Mouse (Mus musculus) embryonic facial prominence, embryonic 14.5 days (tissue): ENCODE measurements around the gene Cul9. TPM values are rescaled to one million over a fixed set of nuclear protein-coding genes. Genes with fewer than 3 reads are reported as not detected.
A peak's percentile ranks its signal among the peaks of the same experiment; 100 is the strongest.

Source experiments
- ATAC-seq: fragments of 200-750 bp; cut with Nextera tagmentation; 2 replicates; pipeline ENCODE4 v1.8.0; 2017; ENCODE audit warnings: low read depth, moderate number of reproducible peaks, moderate TSS enrichment
- DNase-seq: peaks from one replicate; pipeline ENCODE4 v3.0.0-alpha.2; 2015; ENCODE audit warnings: low spot score
- H3K27ac ChIP-seq: fragments of 300-500 bp; sonication (generic); replicated peaks from 2 replicates; pipeline ENCODE4 v1.5.1; 2014; ENCODE audit warnings: low read depth, mild to moderate bottlenecking, low read length, moderate library complexity
- H3K27me3 ChIP-seq: fragments of 300-500 bp; sonication (generic); replicated peaks from 2 replicates; pipeline ENCODE4 v1.6.1; 2014; ENCODE audit warnings: low read length; ENCODE audit not compliant: control insufficient read depth, insufficient read depth
- H3K36me3 ChIP-seq: fragments of 300-500 bp; sonication (generic); 2 replicates; pipeline ENCODE4 v1.6.1; 2014; ENCODE audit warnings: low read length, mixed read lengths; ENCODE audit not compliant: control insufficient read depth, insufficient read depth
- H3K4me1 ChIP-seq: fragments of 300-500 bp; sonication (generic); 2 replicates; pipeline ENCODE4 v1.6.1; 2014; ENCODE audit warnings: antibody characterized with exemption, low read length; ENCODE audit not compliant: control insufficient read depth, insufficient read depth
- H3K4me2 ChIP-seq: fragments of 300-500 bp; sonication (generic); 2 replicates; pipeline ENCODE4 v1.6.1; 2014; ENCODE audit warnings: low read depth, mild to moderate bottlenecking, low read length, moderate library complexity, mixed read lengths
- H3K4me3 ChIP-seq: fragments of 300-500 bp; sonication (generic); 2 replicates; pipeline ENCODE4 v1.5.1; 2014; ENCODE audit warnings: low read depth, mild to moderate bottlenecking, low read length
- H3K9ac ChIP-seq: fragments of 300-500 bp; sonication (generic); 2 replicates; pipeline ENCODE4 v1.6.1; 2014; ENCODE audit warnings: low read depth, mild to moderate bottlenecking, low read length, moderate library complexity, mixed read lengths
- H3K9me3 ChIP-seq: fragments of 300-500 bp; sonication (generic); 2 replicates; pipeline ENCODE4 v1.6.1; 2016; ENCODE audit warnings: low read length; ENCODE audit not compliant: control insufficient read depth
- WGBS: fragments of 180-500 bp; shearing (Covaris S2); extraction: QIAGEN DNeasy Blood & Tissue Kit; methylation state at CpG from one replicate; pipeline ENCODE4 v1.1.7; 2014; 5-methylcytosine and 5-hydroxymethylcytosine counted together
- polyA plus RNA-seq: library from polyadenylated mRNA; unstranded; fragments of >200 nt; fragmentation: Nextera tagmentation; extraction: Ambion mirVana; gene quantifications from 2 replicates; pipeline ENCODE4 v1.2.1, GENCODE M21; 2014

Cul9 gene
- polyA plus RNA-seq, 1 experiment from 2014 or later: 5.5 TPM

- DNase-seq: no peak
- peak overlapping the region; percentile 54 for H3K9ac ChIP-seq
- WGBS: 0% methylated on average over 24 of the region's 32 CpGs
- ATAC-seq: no peak
- H3K27me3 ChIP-seq: peaks cover 58% of the 10 kb centered on the region
- no peak overlapping the region for H3K27ac ChIP-seq
- no peaks in the 10 kb centered on the region for H3K9me3 ChIP-seq
- peak overlapping the region; percentile 35 for H3K4me3 ChIP-seq
- H3K36me3 ChIP-seq: no peaks in the 10 kb centered on the region
- peak overlapping the region; percentile 58 for H3K4me2 ChIP-seq
- H3K4me1 ChIP-seq: peaks cover 1% of the 10 kb centered on the region; the same call in 1 of the 2 replicates
Measured at GRCm38 (mm10) chr17:46460673-46461072, 85.5 kb downstream of the Cul9 start.

- Histone ChIP-seq H3K36me3 (no peaks in the 10 kb centered on the region), H3K4me3 (no peak overlapping the region), H3K4me2 (no peak overlapping the region), H3K4me1 (peaks cover 10% of the 10 kb centered on the region; the same call in 1 of the 2 replicates), H3K9ac (no peak overlapping the region), H3K9me3 (no peaks in the 10 kb centered on the region), H3K27ac (no peak overlapping the region), H3K27me3 (peaks cover 75% of the 10 kb centered on the region)
- ATAC-seq (no peak), DNase-seq (no peak)
- WGBS: 17% methylated on average over 3 of the region's 3 CpGs
Measured at GRCm38 (mm10) chr17:46458439-46458838, 87.7 kb downstream of the Cul9 start.

DNA sequence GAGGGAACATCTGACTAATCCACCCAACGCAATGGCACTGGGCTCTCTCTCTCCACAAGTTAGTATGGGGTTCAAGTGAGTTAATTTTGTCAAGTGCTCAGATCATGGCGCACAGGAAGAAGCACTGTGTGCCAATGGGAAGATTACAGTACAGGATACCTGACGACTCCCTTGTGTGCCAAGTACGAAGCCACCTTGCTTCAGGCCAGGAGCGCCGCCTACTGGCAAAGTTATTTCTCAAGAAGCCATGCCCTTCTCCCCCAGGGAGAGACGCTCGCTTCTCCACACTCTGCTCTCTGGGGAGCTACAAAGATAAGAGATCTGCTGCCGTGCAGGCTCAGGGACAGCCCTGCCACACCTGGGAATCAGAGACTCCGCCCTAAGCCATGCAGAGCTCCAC is 88.4 kb downstream of the Cul9 start:
- H3K4me2 ChIP-seq: no peak overlapping the region
- ATAC-seq: no peak; the same call in 1 of the 2 replicates
- H3K4me1 ChIP-seq: peaks cover 10% of the 10 kb centered on the region; the same call in 1 of the 2 replicates
- H3K36me3 ChIP-seq: no peaks in the 10 kb centered on the region
- H3K27ac ChIP-seq: no peak overlapping the region
- H3K4me3 ChIP-seq: no peak overlapping the region
- H3K27me3 ChIP-seq: peaks cover 81% of the 10 kb centered on the region
- no peak overlapping the region for H3K9ac ChIP-seq
- no peaks in the 10 kb centered on the region for H3K9me3 ChIP-seq
- DNase-seq: peak; percentile 58
- 14% methylated on average over 10 of the region's 10 CpGs for WGBS

DNA sequence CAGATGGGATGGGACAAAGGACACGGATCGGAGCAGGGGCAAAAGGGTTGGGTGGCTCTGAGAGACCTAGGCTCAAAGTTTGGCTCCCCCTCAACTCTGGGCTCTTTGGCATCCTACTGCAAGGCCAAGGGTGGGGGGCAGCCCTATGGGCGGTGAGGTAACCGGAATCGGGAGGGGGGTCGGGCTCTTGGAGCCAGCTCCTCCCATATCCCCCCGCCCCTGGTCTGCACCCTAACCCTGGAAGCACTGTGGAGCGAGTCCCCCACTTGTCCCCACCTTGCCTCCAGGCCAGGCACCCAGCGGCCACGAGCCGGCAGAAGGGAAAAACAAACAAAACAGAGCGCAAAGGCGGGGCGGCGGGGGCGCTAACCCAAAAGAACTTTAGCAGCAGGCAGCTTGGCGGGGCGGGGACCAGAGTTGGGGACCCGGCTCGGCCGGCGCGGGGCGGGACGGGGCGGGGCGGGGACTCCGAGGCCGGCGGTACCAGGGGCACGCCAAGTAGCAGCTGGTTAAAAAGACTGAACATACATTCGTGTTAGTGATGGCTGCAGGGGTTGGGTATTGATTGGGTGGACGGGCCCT is 91.0 kb downstream of the Cul9 start:
- Histone ChIP-seq H3K9me3 (peaks cover 2% of the 10 kb centered on the region; the same call in 1 of the 2 replicates), H3K27me3 (peaks cover 67% of the 10 kb centered on the region), H3K4me2 (peak overlapping the region; percentile 62), H3K4me3 (peak overlapping the region; percentile 47), H3K27ac (no peak overlapping the region), H3K4me1 (peaks cover 10% of the 10 kb centered on the region; the same call in 1 of the 2 replicates), H3K36me3 (no peaks in the 10 kb centered on the region), H3K9ac (peak overlapping the region; percentile 52)
- under 1% methylated on average over 21 of the region's 33 CpGs for WGBS
- peak; percentile 32; the same call in 1 of the 2 replicates for ATAC-seq
- peak; percentile 54 for DNase-seq

GRCm38 (mm10) chr17:46454539-46454938 is 91.6 kb downstream of the Cul9 start:
- Histone ChIP-seq H3K9ac (peak overlapping the region; percentile 52; the same call in 1 of the 2 replicates), H3K36me3 (no peaks in the 10 kb centered on the region), H3K27me3 (peaks cover 60% of the 10 kb centered on the region), H3K4me2 (peak overlapping the region; percentile 62), H3K9me3 (peaks cover 2% of the 10 kb centered on the region; the same call in 1 of the 2 replicates), H3K27ac (no peak overlapping the region), H3K4me1 (peaks cover 10% of the 10 kb centered on the region; the same call in 1 of the 2 replicates), H3K4me3 (peak overlapping the region; percentile 47)
- DNase-seq: no peak
- WGBS: under 1% methylated on average over 9 of the region's 9 CpGs
- no peak for ATAC-seq

DNA sequence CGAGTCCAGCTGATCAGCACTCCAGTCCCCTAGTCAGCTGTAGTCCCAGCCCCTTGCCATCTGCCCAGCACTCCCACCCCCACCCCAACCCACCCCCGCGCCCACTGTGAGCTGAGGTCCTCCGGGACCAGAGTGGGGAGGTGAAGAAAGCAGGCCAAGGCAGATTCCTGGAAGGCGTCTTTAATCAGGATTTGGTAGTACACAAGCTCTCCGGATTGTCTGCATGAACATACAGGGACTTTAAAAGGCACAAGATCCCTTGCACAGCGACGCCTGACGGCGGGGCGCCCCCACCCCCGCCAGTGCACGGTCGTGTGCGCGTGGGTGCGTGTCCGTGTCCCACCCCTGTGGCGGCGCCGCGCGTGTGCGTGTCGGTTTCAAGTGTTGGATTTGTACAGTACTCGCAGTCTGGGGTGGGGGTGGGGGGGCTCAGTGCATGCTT is 92.2 kb downstream of the Cul9 start:
- Histone ChIP-seq H3K27me3 (peaks cover 55% of the 10 kb centered on the region), H3K9ac (0 out of 2 replicates have a peak overlapping the region, but pooled peaks have one; percentile 10), H3K4me2 (peak overlapping the region; percentile 62), H3K9me3 (peaks cover 2% of the 10 kb centered on the region; the same call in 1 of the 2 replicates), H3K4me1 (peaks cover 10% of the 10 kb centered on the region; the same call in 1 of the 2 replicates), H3K4me3 (peak overlapping the region; percentile 47), H3K27ac (no peak overlapping the region), H3K36me3 (no peaks in the 10 kb centered on the region)
- WGBS: 1% methylated on average over 26 of the region's 26 CpGs
- peak; percentile 27 for DNase-seq
- ATAC-seq: peak; percentile 10; the same call in 1 of the 2 replicates

- ATAC-seq: no peak
- H3K4me3 ChIP-seq: no peak overlapping the region; the same call in 1 of the 2 replicates
- no peak overlapping the region for H3K27ac ChIP-seq
- H3K4me1 ChIP-seq: peaks cover 10% of the 10 kb centered on the region; the same call in 1 of the 2 replicates
- peaks cover 49% of the 10 kb centered on the region for H3K27me3 ChIP-seq
- peak overlapping the region; percentile 62 for H3K4me2 ChIP-seq
- no peak overlapping the region for H3K9ac ChIP-seq
- peaks cover 2% of the 10 kb centered on the region; the same call in 1 of the 2 replicates for H3K9me3 ChIP-seq
- WGBS: 7% methylated on average over 13 of the region's 13 CpGs
- H3K36me3 ChIP-seq: no peaks in the 10 kb centered on the region
- DNase-seq: no peak
Measured at GRCm38 (mm10) chr17:46453302-46453948, 92.8 kb downstream of the Cul9 start.

DNA sequence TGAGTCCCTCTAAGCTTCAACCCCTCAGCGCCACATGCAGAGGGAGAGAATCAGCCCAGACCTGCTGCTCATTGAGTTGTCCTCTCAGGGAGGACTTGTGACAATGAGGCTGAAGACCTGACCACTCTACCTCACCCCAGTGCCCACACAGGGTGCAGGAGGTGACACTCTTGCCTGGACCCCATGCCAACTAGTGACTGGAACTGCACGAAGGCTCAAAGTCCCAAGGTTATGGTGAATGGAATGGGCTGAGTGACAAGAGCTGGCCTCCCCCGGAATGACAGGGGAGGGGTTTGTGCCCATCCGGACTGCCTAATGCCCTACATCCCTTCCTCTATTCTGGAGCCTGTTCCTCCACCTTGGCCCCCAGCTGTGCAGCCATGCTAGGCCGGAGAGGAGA is 93.5 kb downstream of the Cul9 start:
- Histone ChIP-seq H3K9ac (no peak overlapping the region), H3K27me3 (peaks cover 42% of the 10 kb centered on the region), H3K9me3 (peaks cover 2% of the 10 kb centered on the region; the same call in 1 of the 2 replicates), H3K36me3 (no peaks in the 10 kb centered on the region), H3K4me1 (peaks cover 10% of the 10 kb centered on the region; the same call in 1 of the 2 replicates), H3K27ac (no peak overlapping the region), H3K4me3 (no peak overlapping the region), H3K4me2 (no peak overlapping the region)
- ATAC-seq (no peak), DNase-seq (no peak)
- WGBS: 37% methylated on average over 5 of the region's 5 CpGs
